Mouse (Mus musculus) testis, adult 2 months (tissue): ENCODE measurements at regions not wholly inside any gene's neighbourhood (a gene's known extent, or its start where the extent isn't known, plus 50 kb on each side); places are given as distances from the start of the nearest gene placed in this dataset.

Source experiments
- CTCF ChIP-seq: fragments of 200-500 bp; IDR thresholded peaks from 2 replicates; pipeline ENCODE4 v1.5.1; 2012; ENCODE audit warnings: low read depth, mild to moderate bottlenecking, inconsistent platforms, low read length, moderate library complexity; ENCODE audit not compliant: control insufficient read depth, insufficient read depth, insufficient replicate concordance
- POLR2A ChIP-seq: fragments of 200-500 bp; IDR thresholded peaks from 2 replicates; pipeline ENCODE4 v1.6.1; 2012; ENCODE audit warnings: low read depth, mild to moderate bottlenecking, inconsistent platforms, low read length, moderate library complexity; ENCODE audit not compliant: control insufficient read depth

DNA sequence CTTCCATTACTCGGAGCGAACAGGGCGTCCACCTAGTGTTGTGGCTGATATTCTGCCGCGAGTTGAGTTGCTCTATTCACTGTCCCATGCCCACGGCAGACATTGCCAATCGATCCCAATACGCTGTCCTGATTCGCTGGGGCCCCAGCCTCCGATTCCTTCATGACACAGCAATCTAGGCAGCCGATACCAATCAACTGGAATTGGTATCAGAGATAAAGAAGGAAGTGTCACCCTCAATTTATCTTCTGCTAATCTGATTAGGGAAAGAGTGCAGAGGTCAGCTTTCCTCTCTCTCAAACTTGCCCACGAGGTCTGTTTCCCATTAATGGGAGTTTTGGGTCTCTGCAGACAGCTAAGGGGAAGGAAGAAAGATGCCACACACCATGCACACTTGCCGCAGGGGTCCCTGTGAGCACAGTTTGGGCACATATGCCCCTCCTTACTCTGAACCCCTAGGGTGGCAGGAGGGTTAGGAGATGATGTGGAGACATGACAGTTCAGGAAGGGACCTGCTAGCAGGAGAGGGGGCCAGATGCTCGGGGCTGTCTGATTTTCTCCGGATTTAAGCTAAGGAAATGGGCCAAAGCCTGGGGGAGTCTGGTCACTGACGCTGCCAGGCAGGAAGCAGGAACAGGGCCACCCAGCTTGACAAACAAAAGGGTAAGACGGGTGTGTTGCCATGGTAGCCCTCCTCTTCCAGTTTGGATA is 383.1 kb upstream of the Kazn start:
- TF ChIP-seq POLR2A (no peak), CTCF (no peak)
